Comparison of ENCODE assay signal across 7 mouse cellular contexts in genomic region chr9:103364601-103365289, GRCm38 (mm10). TPM values are rescaled to one million over a fixed set of nuclear protein-coding genes. Genes with fewer than 3 reads are reported as not detected.
DNase-seq lines count a peak whose midpoint lies in the region; ATAC-seq and TF ChIP-seq lines count a peak whose summit lies in the region.

No protein-coding gene starts in this region.

- no peak for TF ChIP-seq CTCF in spleen, adult 2 months (IDR thresholded peaks at IDR 0.05; ENCODE audit: extremely low read depth, insufficient read depth, insufficient read length, insufficient replicate concordance)

- peak; percentile 45 for DNase-seq in adipocyte (ENCODE audit: low spot score)
- DNase-seq in embryonic facial prominence, embryonic 10.5 days (ENCODE audit: low spot score) = peak; percentile 76
- peak; percentile 78 to 79 for DNase-seq in heart, adult 18-20 months
- peak; percentile 82 for DNase-seq in kidney, adult 18-20 months
- DNase-seq in limb, embryonic 14.5 days (ENCODE audit: low spot score) = peak; percentile 38
- peak; percentile 74 for DNase-seq in midbrain, embryonic 14.5 days
- DNase-seq in spleen, adult 2 months (ENCODE audit: low read depth in 1 of 2, low spot score in 2 of 2) = peak; percentile 27 to 63

- H3K36me3 ChIP-seq in embryonic facial prominence, embryonic 10.5 days (replicated peaks) = peaks cover 49% of the 10 kb centered on the region
- peaks cover 35% of the 10 kb centered on the region for H3K36me3 ChIP-seq in limb, embryonic 14.5 days (ENCODE audit: control insufficient read depth, insufficient read depth, low read length)
- 0 out of 2 replicates have a peak, but pooled peaks cover 3% of the 10 kb centered on the region for H3K36me3 ChIP-seq in midbrain, embryonic 14.5 days (ENCODE audit: control insufficient read depth, insufficient read depth, low read length)
- H3K36me3 ChIP-seq in spleen, adult 2 months (ENCODE audit: control insufficient read depth, insufficient read depth, low read length) = peaks cover 5% of the 10 kb centered on the region

- H3K9ac ChIP-seq in limb, embryonic 14.5 days (ENCODE audit: low read depth, low read length, severe bottlenecking) = peak overlapping the region; percentile 94
- H3K9ac ChIP-seq in midbrain, embryonic 14.5 days (replicated peaks; ENCODE audit: low read length) = peak overlapping the region; percentile 83

- H3K9me3 ChIP-seq in embryonic facial prominence, embryonic 10.5 days = no peaks in the 10 kb centered on the region
- no peaks in the 10 kb centered on the region for H3K9me3 ChIP-seq in limb, embryonic 14.5 days (ENCODE audit: control insufficient read depth, low read length)
- H3K9me3 ChIP-seq in midbrain, embryonic 14.5 days (ENCODE audit: control insufficient read depth, low read length) = no peaks in the 10 kb centered on the region

- H3K4me3 ChIP-seq in embryonic facial prominence, embryonic 10.5 days = peak overlapping the region; percentile 93
- peak overlapping the region; percentile 95 for H3K4me3 ChIP-seq in limb, embryonic 14.5 days (replicated peaks; ENCODE audit: low read length)
- H3K4me3 ChIP-seq in midbrain, embryonic 14.5 days (replicated peaks; ENCODE audit: low read depth, low read length) = peak overlapping the region; percentile 88
- peak overlapping the region; percentile 88 for H3K4me3 ChIP-seq in spleen, adult 2 months (ENCODE audit: extremely low read depth, insufficient read depth, insufficient read length)

- no peaks in the 10 kb centered on the region for H3K27me3 ChIP-seq in embryonic facial prominence, embryonic 10.5 days (replicated peaks; ENCODE audit: low read depth, poor library complexity, severe bottlenecking)
- no peaks in the 10 kb centered on the region for H3K27me3 ChIP-seq in limb, embryonic 14.5 days (ENCODE audit: control insufficient read depth, insufficient read depth, low read length)
- no peaks in the 10 kb centered on the region for H3K27me3 ChIP-seq in midbrain, embryonic 14.5 days (ENCODE audit: control insufficient read depth, insufficient read depth, low read length)
- H3K27me3 ChIP-seq in spleen, adult 2 months (ENCODE audit: control insufficient read depth, insufficient read depth, low read length) = no peaks in the 10 kb centered on the region

- no peak for ATAC-seq in limb, embryonic 14.5 days (ENCODE audit: low FRiP score, low read depth)
- peak; percentile 19 for ATAC-seq in midbrain, embryonic 14.5 days (ENCODE audit: low FRiP score, low TSS enrichment)

- H3K27ac ChIP-seq in embryonic facial prominence, embryonic 10.5 days (replicated peaks) = peak overlapping the region; percentile 98
- peak overlapping the region; percentile 96 for H3K27ac ChIP-seq in limb, embryonic 14.5 days (replicated peaks; ENCODE audit: low read depth, low read length)
- peak overlapping the region; percentile 95 for H3K27ac ChIP-seq in midbrain, embryonic 14.5 days (replicated peaks; ENCODE audit: low read depth, low read length)
- peak overlapping the region; percentile 97 for H3K27ac ChIP-seq in spleen, adult 2 months (ENCODE audit: insufficient read depth, low read length)

- H3K4me2 ChIP-seq in limb, embryonic 14.5 days (replicated peaks; ENCODE audit: low read depth, low read length, severe bottlenecking) = peak overlapping the region; percentile 78
- peak overlapping the region; percentile 87 for H3K4me2 ChIP-seq in midbrain, embryonic 14.5 days (ENCODE audit: low read length)

- 2% methylated on average over 94 of the region's 94 CpGs for WGBS in embryonic facial prominence, embryonic 10.5 days
- WGBS in limb, embryonic 14.5 days = 7% methylated on average over 52 of the region's 94 CpGs
- WGBS in midbrain, embryonic 14.5 days = 4% methylated on average over 85 of the region's 94 CpGs
- WGBS in spleen, adult 2 months = 12% methylated on average over 55 of the region's 94 CpGs

- no peak for TF ChIP-seq POLR2A in limb, embryonic 14.5 days (IDR thresholded peaks at IDR 0.05; ENCODE audit: borderline replicate concordance, extremely low read depth, insufficient read depth, insufficient read length)
- no peak for TF ChIP-seq POLR2A in spleen, adult 2 months (IDR thresholded peaks at IDR 0.05; ENCODE audit: low read depth, low read length)

- H3K4me1 ChIP-seq in embryonic facial prominence, embryonic 10.5 days = peaks cover 34% of the 10 kb centered on the region
- H3K4me1 ChIP-seq in limb, embryonic 14.5 days (ENCODE audit: control insufficient read depth, insufficient read depth, low read length) = peaks cover 16% of the 10 kb centered on the region
- peaks cover 17% of the 10 kb centered on the region for H3K4me1 ChIP-seq in midbrain, embryonic 14.5 days (ENCODE audit: control insufficient read depth, insufficient read depth, low read length)
- H3K4me1 ChIP-seq in spleen, adult 2 months (ENCODE audit: control insufficient read depth, insufficient read depth, insufficient read length) = peaks cover 11% of the 10 kb centered on the region; the same call in 1 of the 2 replicates

RNA-seq across cellular contexts. Expression of gene Cdv3, which starts 0.9 kb away (rescaled TPM):
- 184 and 185 TPM in 2 replicates for polyA plus RNA-seq in embryonic facial prominence, embryonic 10.5 days (2016; fragmentation: Nextera tagmentation; extraction: Ambion mirVana)
- total RNA-seq in heart, adult 18-20 months (2021) = 100 to 1,000 TPM; 136 to 151 TPM
- polyA plus RNA-seq in limb, embryonic 14.5 days (2012; rRNA removed) = 80.7 and 83.7 TPM in 2 replicates
- polyA plus RNA-seq in limb, embryonic 14.5 days (2014; fragmentation: Nextera tagmentation; extraction: Ambion mirVana) = 89.0 and 90.2 TPM in 2 replicates
- polyA plus RNA-seq in midbrain, embryonic 14.5 days (2014; fragmentation: Nextera tagmentation; extraction: Ambion mirVana) = 62.0 and 76.0 TPM in 2 replicates
- 29.4 and 46.7 TPM in 2 replicates for polyA plus RNA-seq in spleen, adult 2 months (2012; rRNA removed)

RNA-seq across cellular contexts. Expression of gene Topbp1, which starts 59.7 kb away (rescaled TPM):
- polyA plus RNA-seq in embryonic facial prominence, embryonic 10.5 days (2016; fragmentation: Nextera tagmentation; extraction: Ambion mirVana) = 86.9 and 93.9 TPM in 2 replicates
- total RNA-seq in heart, adult 18-20 months (2021) = 10 to 100 TPM in 1 of 2 experiments, 1 to 10 TPM in 1; 9.0 to 13.4 TPM
- polyA plus RNA-seq in limb, embryonic 14.5 days (2012; rRNA removed) = 62.9 and 72.0 TPM in 2 replicates
- polyA plus RNA-seq in limb, embryonic 14.5 days (2014; fragmentation: Nextera tagmentation; extraction: Ambion mirVana) = 60.9 and 63.2 TPM in 2 replicates
- 16.4 and 23.8 TPM in 2 replicates for polyA plus RNA-seq in midbrain, embryonic 14.5 days (2014; fragmentation: Nextera tagmentation; extraction: Ambion mirVana)
- polyA plus RNA-seq in spleen, adult 2 months (2012; rRNA removed) = 13.0 and 13.9 TPM in 2 replicates

RNA-seq across cellular contexts. Expression of gene 1300017J02Rik, which starts 59.9 kb away (rescaled TPM):
- 2.9 and 4.0 TPM in 2 replicates for polyA plus RNA-seq in embryonic facial prominence, embryonic 10.5 days (2016; fragmentation: Nextera tagmentation; extraction: Ambion mirVana)
- not detected for total RNA-seq in heart, adult 18-20 months (2021)
- 0.79 and 1.1 TPM in 2 replicates for polyA plus RNA-seq in limb, embryonic 14.5 days (2012; rRNA removed)
- 0.28 and 0.58 TPM in 2 replicates for polyA plus RNA-seq in limb, embryonic 14.5 days (2014; fragmentation: Nextera tagmentation; extraction: Ambion mirVana)
- polyA plus RNA-seq in midbrain, embryonic 14.5 days (2014; fragmentation: Nextera tagmentation; extraction: Ambion mirVana) = 0.14 TPM in 1 of 2 replicates, not detected in the other
- 5.5 and 8.0 TPM in 2 replicates for polyA plus RNA-seq in spleen, adult 2 months (2012; rRNA removed)
